Mouse (Mus musculus): ENCODE data around the gene Ttll13. TPM values are rescaled to one million over a fixed set of nuclear protein-coding genes. Genes with fewer than 3 reads are reported as not detected.

Ttll13 gene
- 0.52 and 1.6 TPM in 2 replicates for polyA plus RNA-seq (2014; fragmentation: Nextera tagmentation; extraction: Ambion mirVana)

DNA sequence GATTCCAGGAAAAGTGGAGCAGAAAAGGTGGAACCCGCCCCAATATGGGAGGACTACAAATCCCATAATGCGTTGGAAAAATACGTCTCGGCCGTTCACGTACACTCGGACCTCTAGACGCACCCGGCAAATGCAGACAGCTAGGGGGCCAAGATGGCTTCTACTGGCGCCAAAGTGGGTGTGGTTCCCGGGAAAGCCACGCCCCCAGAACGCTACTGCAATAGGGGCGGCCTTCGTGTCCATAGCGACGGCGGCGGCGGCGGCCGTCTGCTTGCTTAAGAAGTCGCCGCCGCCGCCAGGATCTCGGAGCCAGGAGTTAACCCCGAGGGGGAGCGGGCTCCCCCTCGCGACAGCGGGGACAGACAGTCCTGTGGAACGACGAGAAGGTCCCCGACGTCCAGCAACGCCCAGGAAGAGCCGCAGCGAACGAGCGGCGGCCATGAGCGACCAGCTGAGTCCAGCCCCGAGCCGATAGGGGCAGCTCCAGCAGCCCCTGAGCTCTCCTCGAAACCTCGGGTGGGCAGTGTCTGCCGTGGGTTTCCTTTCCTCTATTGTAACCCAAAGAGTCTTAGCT lies at the start of gene Ttll13:
Gene Ttll13, plus strand, starts transcription at position 229 of the 574 bp plus-strand sequence.
- ATAC-seq (replicated peaks; ENCODE audit: low FRiP score): peak; percentile 98
- peaks cover 7% of the 10 kb centered on the region for H3K4me1 ChIP-seq (replicated peaks; ENCODE audit: control insufficient read depth, insufficient read depth, low read length)
- WGBS: under 1% methylated on average over 48 of the region's 48 CpGs

DNA sequence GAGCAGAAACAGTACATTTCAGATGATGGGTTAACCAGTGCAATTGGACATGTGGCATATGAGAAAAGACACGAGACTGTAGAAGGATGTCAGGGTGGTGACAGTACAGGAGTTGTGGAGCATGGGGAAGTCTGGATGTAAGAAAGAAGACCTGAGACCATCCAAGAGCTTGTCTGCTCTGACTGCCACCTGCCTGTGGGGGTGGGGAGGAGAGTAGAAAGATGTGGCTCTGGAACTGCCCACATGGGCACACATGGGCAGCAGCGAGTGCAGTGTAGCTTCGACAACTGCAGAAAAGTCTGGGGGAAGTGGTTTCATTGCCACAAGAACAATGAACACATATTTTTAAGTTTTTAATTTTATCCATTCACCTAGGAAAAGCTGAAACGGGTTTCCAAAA lies 48.8 kb upstream of the Ttll13 start:
- Histone ChIP-seq H3K4me2 (peak overlapping the region; percentile 95), H3K36me3 (ENCODE audit: control insufficient read depth, insufficient read depth, low read length) (peaks cover 6% of the 10 kb centered on the region; the same call in 1 of the 2 replicates), H3K4me3 (ENCODE audit: low read depth, low read length) (peak overlapping the region; percentile 94), H3K9ac (ENCODE audit: low read depth, low read length) (peak overlapping the region; percentile 96), H3K4me1 (replicated peaks; ENCODE audit: control insufficient read depth, insufficient read depth, low read length) (peaks cover 57% of the 10 kb centered on the region), H3K27me3 (replicated peaks; ENCODE audit: control insufficient read depth, insufficient read depth, low read length) (no peaks in the 10 kb centered on the region), H3K27ac (ENCODE audit: low read depth, low read length) (peak overlapping the region; percentile 93), H3K9me3 (ENCODE audit: control insufficient read depth, low read length) (no peaks in the 10 kb centered on the region)
- ATAC-seq (replicated peaks; ENCODE audit: low FRiP score) (no peak), DNase-seq (ENCODE audit: low spot score) (no peak)
- 20% methylated on average over 4 of the region's 4 CpGs for WGBS

More for the DNA sequence above, at the start of gene Ttll13:
- Histone ChIP-seq H3K4me3 (ENCODE audit: low read depth, low read length) (peak within 1 kb of the TSS; percentile 64), H3K27ac (ENCODE audit: low read depth, low read length) (peak within 1 kb of the TSS; percentile 54), H3K27me3 (replicated peaks; ENCODE audit: control insufficient read depth, insufficient read depth, low read length) (no peaks in the 10 kb centered on the region), H3K4me2 (peak within 1 kb of the TSS; percentile 75), H3K9ac (ENCODE audit: low read depth, low read length) (peak within 1 kb of the TSS; percentile 71), H3K36me3 (ENCODE audit: control insufficient read depth, insufficient read depth, low read length) (no peaks in the 10 kb centered on the region), H3K9me3 (ENCODE audit: control insufficient read depth, low read length) (no peaks in the 10 kb centered on the region)
- peak; percentile 96 for DNase-seq (ENCODE audit: low spot score)

DNA sequence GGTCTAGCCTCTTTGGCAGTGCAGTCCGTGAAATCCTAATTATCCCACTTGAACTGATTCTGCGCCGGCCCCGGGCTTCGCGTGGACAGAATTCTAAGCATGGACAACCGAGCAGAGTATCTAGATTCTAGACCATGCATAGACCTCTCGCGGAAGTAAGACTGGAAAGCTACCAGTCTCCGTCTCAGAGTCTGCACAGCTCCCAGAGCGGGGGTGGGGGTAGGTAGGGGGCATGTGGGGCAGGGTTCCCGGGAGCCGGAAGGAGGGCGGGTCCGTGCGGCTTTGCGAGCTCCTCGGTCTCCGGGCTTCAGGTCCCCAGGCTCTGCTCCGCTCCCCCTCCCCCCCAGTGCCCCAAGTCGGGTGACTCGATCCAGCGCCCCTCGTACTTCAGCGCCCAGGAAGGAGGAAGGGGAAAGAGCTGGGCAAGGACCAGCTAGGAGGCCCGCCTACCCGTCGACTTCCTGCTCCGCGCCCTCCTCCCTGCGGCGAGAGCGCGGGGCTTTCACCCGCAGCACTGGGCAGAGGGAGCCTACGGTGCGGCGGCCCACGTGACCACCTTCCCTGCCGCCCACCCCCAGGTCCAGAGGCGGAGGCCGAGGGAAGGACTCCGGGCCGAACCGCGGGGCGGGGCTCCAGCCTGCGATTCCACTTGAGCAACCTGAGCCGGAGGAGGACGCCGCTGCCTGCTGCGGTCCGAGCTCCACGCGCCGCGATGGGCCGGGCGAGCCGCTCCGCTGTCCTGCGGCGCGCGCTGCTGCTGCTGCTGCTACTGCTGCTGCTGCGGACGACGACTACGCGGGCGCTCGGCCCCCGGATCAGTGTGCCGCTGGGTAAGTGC lies 48.0 kb upstream of the Ttll13 start:
- DNase-seq (ENCODE audit: low spot score) (peak; percentile 87), ATAC-seq (replicated peaks; ENCODE audit: low FRiP score) (peak; percentile 74)
- H3K9ac ChIP-seq (ENCODE audit: low read depth, low read length): peak overlapping the region; percentile 96
- no peaks in the 10 kb centered on the region for H3K9me3 ChIP-seq (ENCODE audit: control insufficient read depth, low read length)
- no peaks in the 10 kb centered on the region for H3K27me3 ChIP-seq (replicated peaks; ENCODE audit: control insufficient read depth, insufficient read depth, low read length)
- peak overlapping the region; percentile 94 for H3K4me3 ChIP-seq (ENCODE audit: low read depth, low read length)
- H3K4me2 ChIP-seq: peak overlapping the region; percentile 95
- H3K27ac ChIP-seq (ENCODE audit: low read depth, low read length): peak overlapping the region; percentile 93
- WGBS: under 1% methylated on average over 61 of the region's 74 CpGs
- peaks cover 59% of the 10 kb centered on the region for H3K4me1 ChIP-seq (replicated peaks; ENCODE audit: control insufficient read depth, insufficient read depth, low read length)
- peaks cover 9% of the 10 kb centered on the region; the same call in 1 of the 2 replicates for H3K36me3 ChIP-seq (ENCODE audit: control insufficient read depth, insufficient read depth, low read length)

DNA sequence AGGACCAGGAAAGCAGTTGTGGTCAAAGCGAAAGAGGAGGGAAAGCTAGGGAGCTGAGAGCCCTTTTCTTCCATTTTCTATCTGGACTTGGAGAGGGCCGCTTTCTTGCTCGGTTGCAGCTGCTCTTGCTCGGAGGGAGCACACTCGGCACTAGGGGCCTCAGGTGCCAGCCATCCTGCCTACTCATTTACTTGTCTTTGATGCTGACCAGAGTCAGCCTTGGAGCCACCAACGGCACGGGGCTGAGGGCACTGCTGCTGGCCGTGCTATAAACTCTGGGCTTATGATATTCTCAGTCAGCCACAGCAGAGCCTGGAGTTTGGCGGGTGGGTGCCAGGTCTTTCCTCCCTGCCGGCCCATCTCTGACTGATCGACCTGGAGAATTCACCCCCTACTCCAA lies 47.3 kb upstream of the Ttll13 start:
- H3K9ac ChIP-seq (ENCODE audit: low read depth, low read length): peak overlapping the region; percentile 96
- peak overlapping the region; percentile 94 for H3K4me3 ChIP-seq (ENCODE audit: low read depth, low read length)
- peak overlapping the region; percentile 95 for H3K4me2 ChIP-seq
- peak; percentile 69 for DNase-seq (ENCODE audit: low spot score)
- H3K27ac ChIP-seq (ENCODE audit: low read depth, low read length): peak overlapping the region; percentile 93
- no peaks in the 10 kb centered on the region for H3K9me3 ChIP-seq (ENCODE audit: control insufficient read depth, low read length)
- H3K27me3 ChIP-seq (replicated peaks; ENCODE audit: control insufficient read depth, insufficient read depth, low read length): no peaks in the 10 kb centered on the region
- peaks cover 66% of the 10 kb centered on the region for H3K4me1 ChIP-seq (replicated peaks; ENCODE audit: control insufficient read depth, insufficient read depth, low read length)
- peaks cover 9% of the 10 kb centered on the region; the same call in 1 of the 2 replicates for H3K36me3 ChIP-seq (ENCODE audit: control insufficient read depth, insufficient read depth, low read length)
- WGBS: under 1% methylated on average over 11 of the region's 11 CpGs
- ATAC-seq (replicated peaks; ENCODE audit: low FRiP score): no peak; the same call in 1 of the 2 replicates

DNA sequence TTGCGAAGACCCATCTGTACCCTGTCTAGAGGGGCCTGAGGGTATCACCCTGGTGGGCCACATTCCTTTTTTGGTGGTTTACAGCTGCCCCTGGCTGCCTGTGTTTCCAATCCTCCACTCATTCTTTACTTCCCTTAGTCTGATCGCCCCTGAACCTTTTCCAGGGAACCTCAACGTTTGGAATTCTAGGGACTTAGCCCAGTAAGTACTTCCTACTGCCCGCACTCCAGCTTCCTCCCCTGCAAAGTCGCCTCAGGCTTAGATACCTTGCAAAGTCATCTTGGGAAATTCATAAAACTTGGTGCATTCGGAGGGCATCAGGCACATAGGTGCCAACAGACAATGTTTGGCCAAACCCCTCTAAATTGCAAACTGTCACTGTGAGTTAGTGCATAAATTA lies 46.9 kb upstream of the Ttll13 start:
- peak overlapping the region; percentile 95 for H3K4me2 ChIP-seq
- H3K27ac ChIP-seq (ENCODE audit: low read depth, low read length): peak overlapping the region; percentile 93; the same call in 1 of the 2 replicates
- peaks cover 69% of the 10 kb centered on the region for H3K4me1 ChIP-seq (replicated peaks; ENCODE audit: control insufficient read depth, insufficient read depth, low read length)
- no peak for DNase-seq (ENCODE audit: low spot score)
- H3K9ac ChIP-seq (ENCODE audit: low read depth, low read length): peak overlapping the region; percentile 96
- 30% methylated on average over 6 of the region's 6 CpGs for WGBS
- peak overlapping the region; percentile 94 for H3K4me3 ChIP-seq (ENCODE audit: low read depth, low read length)
- peaks cover 9% of the 10 kb centered on the region; the same call in 1 of the 2 replicates for H3K36me3 ChIP-seq (ENCODE audit: control insufficient read depth, insufficient read depth, low read length)
- no peaks in the 10 kb centered on the region for H3K9me3 ChIP-seq (ENCODE audit: control insufficient read depth, low read length)
- H3K27me3 ChIP-seq (replicated peaks; ENCODE audit: control insufficient read depth, insufficient read depth, low read length): no peaks in the 10 kb centered on the region
- ATAC-seq (replicated peaks; ENCODE audit: low FRiP score): no peak

DNA sequence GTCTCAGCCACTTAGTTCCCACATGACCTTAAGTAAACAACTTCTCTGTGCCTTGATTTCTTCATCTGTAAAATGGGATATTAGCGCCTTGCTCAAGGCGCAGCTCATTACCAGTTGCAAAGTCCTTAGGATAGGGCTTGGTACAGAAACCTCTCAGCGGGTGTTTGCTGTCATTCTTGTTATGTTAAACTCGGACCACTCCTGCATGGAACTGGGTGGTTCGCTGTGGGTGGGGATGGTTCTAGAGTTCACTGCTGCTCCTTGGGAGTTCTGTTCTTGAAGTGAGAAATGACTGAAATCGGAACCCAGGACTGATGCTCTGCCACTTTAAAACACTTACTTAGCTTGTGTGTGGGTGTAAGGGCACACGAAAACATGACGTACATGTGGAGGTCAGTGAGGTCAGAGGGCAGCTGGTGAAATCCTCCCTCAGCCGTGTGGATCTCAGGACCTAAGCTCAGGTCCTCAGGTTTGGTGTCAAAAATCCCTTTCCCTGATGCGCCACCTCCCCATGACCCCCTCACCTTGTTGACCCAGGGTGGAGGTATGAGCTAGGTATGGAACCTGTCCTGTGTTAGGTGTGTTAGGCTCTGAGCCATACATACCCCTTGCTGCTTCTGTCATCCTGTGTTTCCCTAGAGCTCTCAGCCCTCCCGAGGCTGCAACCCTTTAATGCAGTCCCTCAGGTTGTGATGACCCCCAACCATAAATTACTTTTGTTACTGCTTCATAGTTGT lies 46.2 kb upstream of the Ttll13 start:
- peaks cover 70% of the 10 kb centered on the region for H3K4me1 ChIP-seq (replicated peaks; ENCODE audit: control insufficient read depth, insufficient read depth, low read length)
- no peaks in the 10 kb centered on the region for H3K9me3 ChIP-seq (ENCODE audit: control insufficient read depth, low read length)
- H3K4me3 ChIP-seq (ENCODE audit: low read depth, low read length): peak overlapping the region; percentile 94
- no peak overlapping the region for H3K27ac ChIP-seq (ENCODE audit: low read depth, low read length)
- peak overlapping the region; percentile 96 for H3K9ac ChIP-seq (ENCODE audit: low read depth, low read length)
- H3K36me3 ChIP-seq (ENCODE audit: control insufficient read depth, insufficient read depth, low read length): peaks cover 9% of the 10 kb centered on the region; the same call in 1 of the 2 replicates
- 77% methylated on average over 11 of the region's 11 CpGs for WGBS
- H3K4me2 ChIP-seq: peak overlapping the region; percentile 95
- no peaks in the 10 kb centered on the region for H3K27me3 ChIP-seq (replicated peaks; ENCODE audit: control insufficient read depth, insufficient read depth, low read length)
- DNase-seq (ENCODE audit: low spot score) (no peak), ATAC-seq (replicated peaks; ENCODE audit: low FRiP score) (no peak)

DNA sequence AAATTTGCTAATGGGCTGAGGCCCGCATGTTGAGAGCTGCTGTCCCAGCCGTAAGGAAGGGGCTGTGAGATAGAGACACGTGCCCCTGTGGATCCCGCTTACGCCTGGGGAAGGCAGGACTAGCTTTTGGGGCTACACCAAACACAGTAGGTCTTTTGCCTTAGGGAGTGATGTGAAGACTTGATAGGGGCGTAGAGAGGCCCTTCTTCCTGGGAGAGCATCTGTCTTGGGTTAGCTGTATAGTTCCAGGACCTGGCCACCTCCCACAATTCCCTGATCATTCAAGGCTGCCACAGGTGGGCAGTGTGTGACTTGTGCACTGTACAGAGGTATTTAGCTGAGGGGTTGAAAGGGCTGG lies 45.6 kb upstream of the Ttll13 start:
- ATAC-seq (replicated peaks; ENCODE audit: low FRiP score): no peak
- peak overlapping the region; percentile 95 for H3K4me2 ChIP-seq
- no peak for DNase-seq (ENCODE audit: low spot score)
- WGBS: 77% methylated on average over 6 of the region's 6 CpGs
- no peaks in the 10 kb centered on the region for H3K9me3 ChIP-seq (ENCODE audit: control insufficient read depth, low read length)
- peaks cover 9% of the 10 kb centered on the region; the same call in 1 of the 2 replicates for H3K36me3 ChIP-seq (ENCODE audit: control insufficient read depth, insufficient read depth, low read length)
- H3K9ac ChIP-seq (ENCODE audit: low read depth, low read length): peak overlapping the region; percentile 50
- no peak overlapping the region for H3K27ac ChIP-seq (ENCODE audit: low read depth, low read length)
- peak overlapping the region; percentile 94; the same call in 1 of the 2 replicates for H3K4me3 ChIP-seq (ENCODE audit: low read depth, low read length)
- H3K4me1 ChIP-seq (replicated peaks; ENCODE audit: control insufficient read depth, insufficient read depth, low read length): peaks cover 71% of the 10 kb centered on the region
- H3K27me3 ChIP-seq (replicated peaks; ENCODE audit: control insufficient read depth, insufficient read depth, low read length): no peaks in the 10 kb centered on the region

DNA sequence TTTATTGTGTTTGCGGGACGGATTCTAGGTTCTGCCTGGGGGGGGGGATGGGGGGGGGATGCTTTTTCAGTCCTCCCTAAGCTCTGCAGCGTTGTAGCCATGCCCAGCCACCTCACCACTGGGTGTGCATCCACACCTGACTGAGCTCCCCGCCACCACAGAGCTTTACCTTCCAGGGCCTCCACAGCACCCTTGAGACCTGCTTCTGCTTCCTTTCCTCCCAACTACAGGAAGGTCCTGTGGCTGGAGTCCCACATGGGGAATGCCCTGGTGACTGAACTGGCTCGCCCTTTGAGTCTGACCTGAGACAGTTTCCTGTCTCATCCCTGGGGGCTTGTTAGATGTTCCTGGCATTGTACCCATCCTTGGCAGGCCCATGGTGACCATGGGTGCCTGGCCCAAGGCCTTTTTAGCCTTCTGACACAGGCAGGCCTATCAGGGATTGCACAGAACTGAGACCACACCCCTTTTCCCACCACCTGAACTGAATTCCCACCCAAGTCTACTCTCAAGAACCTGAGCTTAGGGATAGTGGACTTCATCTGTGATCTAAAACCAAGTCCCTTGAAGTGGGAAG lies 45.1 kb upstream of the Ttll13 start:
- WGBS: 79% methylated on average over 5 of the region's 5 CpGs
- Histone ChIP-seq H3K27me3 (replicated peaks; ENCODE audit: control insufficient read depth, insufficient read depth, low read length) (no peaks in the 10 kb centered on the region), H3K4me2 (peak overlapping the region; percentile 95; the same call in 1 of the 2 replicates), H3K9ac (ENCODE audit: low read depth, low read length) (no peak overlapping the region), H3K4me3 (ENCODE audit: low read depth, low read length) (0 out of 2 replicates have a peak overlapping the region, but pooled peaks have one; percentile 94), H3K9me3 (ENCODE audit: control insufficient read depth, low read length) (no peaks in the 10 kb centered on the region), H3K4me1 (replicated peaks; ENCODE audit: control insufficient read depth, insufficient read depth, low read length) (peaks cover 74% of the 10 kb centered on the region), H3K36me3 (ENCODE audit: control insufficient read depth, insufficient read depth, low read length) (peaks cover 9% of the 10 kb centered on the region; the same call in 1 of the 2 replicates), H3K27ac (ENCODE audit: low read depth, low read length) (no peak overlapping the region)
- ATAC-seq (replicated peaks; ENCODE audit: low FRiP score) (no peak), DNase-seq (ENCODE audit: low spot score) (no peak)

All from liver, embryonic 11.5 days (tissue).